Mouse (Mus musculus): ENCODE data around the gene Tcf7l1. TPM values are rescaled to one million over a fixed set of nuclear protein-coding genes. Genes with fewer than 3 reads are reported as not detected.

Tcf7l1 gene
- total RNA-seq, 1 experiment: 14.5 TPM

- peaks cover 3% of the 10 kb centered on the region; the same call in 1 of the 2 replicates for H3K36me3 ChIP-seq (ENCODE audit: control insufficient read depth, insufficient read depth, low read length, poor library complexity, severe bottlenecking)
- no peak for DNase-seq (ENCODE audit: low read depth, low spot score)
- no peak overlapping the region for H3K4me3 ChIP-seq (ENCODE audit: insufficient read depth in 1 of 2, low read depth in 1 of 2, low read length in 2 of 2, poor library complexity in 1 of 2, severe bottlenecking in 1 of 2)
- H3K9ac ChIP-seq (ENCODE audit: insufficient read depth, low read depth, low read length, poor library complexity, severe bottlenecking): no peak overlapping the region
- no peak overlapping the region for H3K27ac ChIP-seq (ENCODE audit: insufficient read depth, low read depth, low read length, poor library complexity, severe bottlenecking)
- no peaks in the 10 kb centered on the region for H3K9me3 ChIP-seq (ENCODE audit: control insufficient read depth, insufficient read depth, low read depth, low read length)
- TF ChIP-seq HCFC1 (IDR thresholded peaks at IDR 0.05; ENCODE audit: borderline replicate concordance, insufficient read depth, low read length) (no peak), CHD2 (IDR thresholded peaks at IDR 0.05; ENCODE audit: low read depth, low read length) (no peak), ZC3H11A (IDR thresholded peaks at IDR 0.05; ENCODE audit: borderline replicate concordance, low read depth, low read length) (no peak), ZNF384 (IDR thresholded peaks at IDR 0.05; ENCODE audit: low read depth, low read length) (no peak), MAFK (IDR thresholded peaks at IDR 0.05; ENCODE audit: insufficient read depth, low read depth, low read length) (no peak)
- in situ Hi-C loops (cut with MboI; ENCODE audit: low sequenced_read_pairs in 2 of 2, unreplicated experiment in 2 of 2): no loop called here
- peaks cover 2 to 11% of the 10 kb centered on the region in 2 experiments; a peak in 1 of 4 replicates for H3K4me1 ChIP-seq (ENCODE audit: control insufficient read depth in 2 of 2, insufficient read depth in 2 of 2, low read length in 2 of 2, poor library complexity in 1 of 2)
Measured at GRCm38 (mm10) chr6:72689046-72689445, 100.0 kb downstream of the Tcf7l1 start.

- Histone ChIP-seq H3K27ac (ENCODE audit: insufficient read depth, low read depth, low read length, poor library complexity, severe bottlenecking) (no peak overlapping the region), H3K9me3 (ENCODE audit: control insufficient read depth, insufficient read depth, low read depth, low read length) (no peaks in the 10 kb centered on the region), H3K9ac (ENCODE audit: insufficient read depth, low read depth, low read length, poor library complexity, severe bottlenecking) (no peak overlapping the region), H3K4me3 (ENCODE audit: insufficient read depth in 1 of 2, low read depth in 1 of 2, low read length in 2 of 2, poor library complexity in 1 of 2, severe bottlenecking in 1 of 2) (no peak overlapping the region), H3K36me3 (ENCODE audit: control insufficient read depth, insufficient read depth, low read length, poor library complexity, severe bottlenecking) (no peaks in the 10 kb centered on the region), H3K4me1 (ENCODE audit: control insufficient read depth in 2 of 2, insufficient read depth in 2 of 2, low read length in 2 of 2, poor library complexity in 1 of 2) (peaks cover 2 to 7% of the 10 kb centered on the region in 2 experiments; a peak in 1 of 4 replicates)
- in situ Hi-C loops (cut with MboI; ENCODE audit: low sequenced_read_pairs in 2 of 2, unreplicated experiment in 2 of 2): no loop called here
- TF ChIP-seq HCFC1 (IDR thresholded peaks at IDR 0.05; ENCODE audit: borderline replicate concordance, insufficient read depth, low read length): no peak
- no peak for TF ChIP-seq ZC3H11A (IDR thresholded peaks at IDR 0.05; ENCODE audit: borderline replicate concordance, low read depth, low read length)
- no peak for TF ChIP-seq ZNF384 (IDR thresholded peaks at IDR 0.05; ENCODE audit: low read depth, low read length)
- no peak for TF ChIP-seq CHD2 (IDR thresholded peaks at IDR 0.05; ENCODE audit: low read depth, low read length)
- no peak for TF ChIP-seq MAFK (IDR thresholded peaks at IDR 0.05; ENCODE audit: insufficient read depth, low read depth, low read length)
- DNase-seq (ENCODE audit: low read depth, low spot score): no peak
Measured at GRCm38 (mm10) chr6:72685165-72685564, 103.9 kb downstream of the Tcf7l1 start.

GRCm38 (mm10) chr6:72684260-72684805 is 104.7 kb downstream of the Tcf7l1 start:
- H3K4me1 ChIP-seq (ENCODE audit: control insufficient read depth in 2 of 2, insufficient read depth in 2 of 2, low read length in 2 of 2, poor library complexity in 1 of 2): peaks cover 2 to 10% of the 10 kb centered on the region in 2 experiments; a peak in 2 of 4 replicates
- DNase-seq (ENCODE audit: low read depth, low spot score): no peak
- no peak overlapping the region for H3K27ac ChIP-seq (ENCODE audit: insufficient read depth, low read depth, low read length, poor library complexity, severe bottlenecking)
- H3K9me3 ChIP-seq (ENCODE audit: control insufficient read depth, insufficient read depth, low read depth, low read length): no peaks in the 10 kb centered on the region
- H3K36me3 ChIP-seq (ENCODE audit: control insufficient read depth, insufficient read depth, low read length, poor library complexity, severe bottlenecking): no peaks in the 10 kb centered on the region
- TF ChIP-seq ZNF384 (IDR thresholded peaks at IDR 0.05; ENCODE audit: low read depth, low read length) (no peak), HCFC1 (IDR thresholded peaks at IDR 0.05; ENCODE audit: borderline replicate concordance, insufficient read depth, low read length) (no peak), MAFK (IDR thresholded peaks at IDR 0.05; ENCODE audit: insufficient read depth, low read depth, low read length) (no peak), CHD2 (IDR thresholded peaks at IDR 0.05; ENCODE audit: low read depth, low read length) (no peak), ZC3H11A (IDR thresholded peaks at IDR 0.05; ENCODE audit: borderline replicate concordance, low read depth, low read length) (no peak)
- H3K9ac ChIP-seq (ENCODE audit: insufficient read depth, low read depth, low read length, poor library complexity, severe bottlenecking): no peak overlapping the region
- in situ Hi-C loops (cut with MboI; ENCODE audit: low sequenced_read_pairs in 2 of 2, unreplicated experiment in 2 of 2): no loop called here
- no peak overlapping the region for H3K4me3 ChIP-seq (ENCODE audit: insufficient read depth in 1 of 2, low read depth in 1 of 2, low read length in 2 of 2, poor library complexity in 1 of 2, severe bottlenecking in 1 of 2)

GRCm38 (mm10) chr6:72682238-72682637 is 106.8 kb downstream of the Tcf7l1 start:
- Histone ChIP-seq H3K4me3 (ENCODE audit: insufficient read depth in 1 of 2, low read depth in 1 of 2, low read length in 2 of 2, poor library complexity in 1 of 2, severe bottlenecking in 1 of 2) (no peak overlapping the region), H3K9me3 (ENCODE audit: control insufficient read depth, insufficient read depth, low read depth, low read length) (no peaks in the 10 kb centered on the region), H3K4me1 (ENCODE audit: control insufficient read depth in 2 of 2, insufficient read depth in 2 of 2, low read length in 2 of 2, poor library complexity in 1 of 2) (peaks cover 5 to 18% of the 10 kb centered on the region in 2 experiments; a peak in 3 of 4 replicates), H3K9ac (ENCODE audit: insufficient read depth, low read depth, low read length, poor library complexity, severe bottlenecking) (no peak overlapping the region), H3K36me3 (ENCODE audit: control insufficient read depth, insufficient read depth, low read length, poor library complexity, severe bottlenecking) (no peaks in the 10 kb centered on the region), H3K27ac (ENCODE audit: insufficient read depth, low read depth, low read length, poor library complexity, severe bottlenecking) (no peak overlapping the region)
- DNase-seq (ENCODE audit: low read depth, low spot score): no peak
- in situ Hi-C loops (cut with MboI; ENCODE audit: low sequenced_read_pairs in 2 of 2, unreplicated experiment in 2 of 2): no loop called here
- no peak for TF ChIP-seq HCFC1 (IDR thresholded peaks at IDR 0.05; ENCODE audit: borderline replicate concordance, insufficient read depth, low read length)
- TF ChIP-seq ZNF384 (IDR thresholded peaks at IDR 0.05; ENCODE audit: low read depth, low read length): no peak
- TF ChIP-seq CHD2 (IDR thresholded peaks at IDR 0.05; ENCODE audit: low read depth, low read length): no peak
- no peak for TF ChIP-seq ZC3H11A (IDR thresholded peaks at IDR 0.05; ENCODE audit: borderline replicate concordance, low read depth, low read length)
- TF ChIP-seq MAFK (IDR thresholded peaks at IDR 0.05; ENCODE audit: insufficient read depth, low read depth, low read length): no peak
